Mouse (Mus musculus): Measurements from ENCODE around the gene Slc7a6.

- no peak for TF ChIP-seq POLR2A (IDR thresholded peaks at IDR 0.05; ENCODE audit: control insufficient read depth, low read depth, low read length)
- TF ChIP-seq CTCF (IDR thresholded peaks at IDR 0.05; ENCODE audit: control insufficient read depth, insufficient read depth, insufficient replicate concordance, low read depth, low read length) = no peak
These were observed 1.4 kb downstream of the Slc7a6 start for GRCm38 (mm10) chr8:106169934-106170480.

All from testis, adult 2 months (tissue).